Mouse (Mus musculus): ENCODE measurements around the gene Bmp2. TPM values are rescaled to one million over a fixed set of nuclear protein-coding genes. Genes with fewer than 3 reads are reported as not detected.

The Bmp2 gene
- total and polyA plus RNA-seq, 3 experiments: 0.05 TPM; not detected in 2

DNA sequence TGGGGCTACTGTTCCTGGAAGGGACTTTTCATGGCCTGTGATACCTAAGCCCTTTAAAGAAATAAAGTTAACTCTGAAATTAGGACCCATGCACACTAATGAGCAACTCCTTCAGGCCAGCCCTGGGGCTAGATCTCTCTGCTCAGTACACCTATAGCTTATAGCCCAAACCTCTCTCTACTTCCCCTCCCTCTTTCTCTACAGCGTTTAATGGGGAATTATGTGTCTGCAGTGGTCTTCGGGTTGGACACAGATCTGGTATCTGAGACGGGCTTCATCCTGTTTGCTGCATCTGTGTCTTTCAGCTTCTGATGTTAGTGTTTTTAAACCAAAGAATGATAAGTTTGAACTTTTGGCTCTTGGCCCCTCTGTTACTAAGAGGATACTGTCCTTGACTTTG is 18.9 kb upstream of the Bmp2 start:
- TF ChIP-seq TAL1 (conservative IDR thresholded peaks at IDR 0.05; ENCODE audit: low read depth, low read length): no peak
- no peak for TF ChIP-seq CTCF (IDR thresholded peaks at IDR 0.05; ENCODE audit: low read depth, low read length)
- no peak for TF ChIP-seq GATA2 (IDR thresholded peaks at IDR 0.05; ENCODE audit: borderline replicate concordance, low read depth, low read length)
- TF ChIP-seq GATA1 (IDR thresholded peaks at IDR 0.05; ENCODE audit: borderline replicate concordance, low read length): no peak
- TF ChIP-seq POLR2AphosphoS5 (IDR thresholded peaks at IDR 0.05; ENCODE audit: insufficient replicate concordance, low read depth, low read length): no peak
- H3K27me3 ChIP-seq (ENCODE audit: insufficient read depth, low read length): no peaks in the 10 kb centered on the region
- no peaks in the 10 kb centered on the region for H3K4me1 ChIP-seq (ENCODE audit: insufficient read depth, low read depth, low read length)
- H3K36me3 ChIP-seq (replicated peaks): no peaks in the 10 kb centered on the region
- no peak for ATAC-seq (ENCODE audit: extremely low read depth, insufficient number of reproducible peaks, low FRiP score, poor library complexity, severe bottlenecking)
- no peak for DNase-seq (ENCODE audit: low spot score)
- no peak overlapping the region for H3K4me3 ChIP-seq (ENCODE audit: low read depth, low read length)
- peaks cover 38% of the 10 kb centered on the region for H3K9me3 ChIP-seq (replicated peaks)

DNA sequence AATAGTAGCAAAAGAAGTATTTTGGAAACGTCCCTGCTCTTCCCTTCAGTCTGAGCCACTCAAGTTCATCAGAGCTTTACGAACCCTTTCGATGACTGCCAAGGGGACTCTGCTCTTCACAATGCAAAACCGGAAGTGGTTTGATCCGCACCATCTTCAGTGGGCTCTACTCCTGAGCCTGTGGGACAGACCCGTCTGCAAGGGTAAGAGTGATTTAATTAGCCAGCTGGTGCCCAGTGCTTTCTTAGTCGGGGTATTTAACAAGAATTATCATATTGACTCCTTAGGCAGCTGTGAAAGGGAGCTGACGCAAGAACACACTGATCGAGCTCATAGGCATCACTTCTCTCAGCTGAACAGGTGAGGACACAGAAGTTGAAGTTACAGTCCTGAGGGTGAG is 16.5 kb upstream of the Bmp2 start:
- DNase-seq (ENCODE audit: low spot score) (no peak), ATAC-seq (ENCODE audit: extremely low read depth, insufficient number of reproducible peaks, low FRiP score, poor library complexity, severe bottlenecking) (no peak)
- Histone ChIP-seq H3K4me1 (ENCODE audit: insufficient read depth, low read depth, low read length) (no peaks in the 10 kb centered on the region), H3K4me3 (ENCODE audit: low read depth, low read length) (no peak overlapping the region), H3K36me3 (replicated peaks) (no peaks in the 10 kb centered on the region), H3K27me3 (ENCODE audit: insufficient read depth, low read length) (no peaks in the 10 kb centered on the region), H3K9me3 (replicated peaks) (peaks cover 40% of the 10 kb centered on the region)
- TF ChIP-seq POLR2AphosphoS5 (IDR thresholded peaks at IDR 0.05; ENCODE audit: insufficient replicate concordance, low read depth, low read length) (no peak), TAL1 (conservative IDR thresholded peaks at IDR 0.05; ENCODE audit: low read depth, low read length) (no peak), GATA1 (IDR thresholded peaks at IDR 0.05; ENCODE audit: borderline replicate concordance, low read length) (no peak), GATA2 (IDR thresholded peaks at IDR 0.05; ENCODE audit: borderline replicate concordance, low read depth, low read length) (no peak), CTCF (IDR thresholded peaks at IDR 0.05; ENCODE audit: low read depth, low read length) (no peak)

DNA sequence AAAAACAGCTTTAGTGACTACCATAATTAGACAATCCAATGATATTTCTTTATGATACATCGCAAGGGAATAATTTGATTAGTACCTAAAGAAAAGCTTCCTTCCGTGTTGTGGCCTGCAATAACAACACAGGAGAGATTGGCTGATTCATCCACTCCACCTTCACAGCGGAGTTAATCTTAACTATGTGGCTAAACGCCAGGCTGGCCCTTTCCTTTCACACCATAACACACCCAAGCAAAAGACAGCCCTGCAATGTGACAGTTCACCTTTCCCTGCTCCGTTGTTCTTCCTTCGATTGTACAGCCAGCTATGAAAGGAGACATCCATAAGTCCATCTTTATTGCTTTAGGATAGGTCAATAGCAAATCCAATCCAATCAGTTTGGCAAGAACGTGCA is 15.1 kb upstream of the Bmp2 start:
- Histone ChIP-seq H3K9me3 (replicated peaks) (peaks cover 40% of the 10 kb centered on the region), H3K4me1 (ENCODE audit: insufficient read depth, low read depth, low read length) (no peaks in the 10 kb centered on the region), H3K27me3 (ENCODE audit: insufficient read depth, low read length) (no peaks in the 10 kb centered on the region), H3K4me3 (ENCODE audit: low read depth, low read length) (no peak overlapping the region), H3K36me3 (replicated peaks) (no peaks in the 10 kb centered on the region)
- ATAC-seq (ENCODE audit: extremely low read depth, insufficient number of reproducible peaks, low FRiP score, poor library complexity, severe bottlenecking) (no peak), DNase-seq (ENCODE audit: low spot score) (no peak)
- no peak for TF ChIP-seq POLR2AphosphoS5 (IDR thresholded peaks at IDR 0.05; ENCODE audit: insufficient replicate concordance, low read depth, low read length)
- TF ChIP-seq GATA1 (IDR thresholded peaks at IDR 0.05; ENCODE audit: borderline replicate concordance, low read length): no peak
- no peak for TF ChIP-seq GATA2 (IDR thresholded peaks at IDR 0.05; ENCODE audit: borderline replicate concordance, low read depth, low read length)
- no peak for TF ChIP-seq CTCF (IDR thresholded peaks at IDR 0.05; ENCODE audit: low read depth, low read length)
- TF ChIP-seq TAL1 (conservative IDR thresholded peaks at IDR 0.05; ENCODE audit: low read depth, low read length): no peak

DNA sequence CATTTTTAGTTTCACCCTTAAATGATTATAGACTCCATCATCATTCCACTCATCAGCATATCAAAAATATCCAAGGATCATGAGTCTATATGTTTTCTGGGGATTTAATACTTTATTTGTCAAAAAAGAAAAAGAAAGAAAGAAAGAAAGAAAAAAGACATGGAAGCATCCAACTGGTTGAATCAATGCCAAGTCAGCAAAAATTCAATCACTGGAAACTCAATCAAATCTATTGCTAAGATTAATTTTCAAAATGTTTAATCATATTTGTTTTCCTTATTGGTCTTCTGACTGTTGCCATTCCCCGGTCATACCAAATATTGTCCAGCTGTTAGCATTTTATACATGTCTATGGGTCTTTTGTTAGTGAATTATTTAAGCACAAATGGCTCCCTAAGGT is 11.3 kb upstream of the Bmp2 start:
- H3K4me1 ChIP-seq (ENCODE audit: insufficient read depth, low read depth, low read length): no peaks in the 10 kb centered on the region
- no peaks in the 10 kb centered on the region for H3K27me3 ChIP-seq (ENCODE audit: insufficient read depth, low read length)
- DNase-seq (ENCODE audit: low spot score): no peak
- H3K4me3 ChIP-seq (ENCODE audit: low read depth, low read length): no peak overlapping the region
- no peak for ATAC-seq (ENCODE audit: extremely low read depth, insufficient number of reproducible peaks, low FRiP score, poor library complexity, severe bottlenecking)
- peaks cover 20% of the 10 kb centered on the region for H3K9me3 ChIP-seq (replicated peaks)
- H3K36me3 ChIP-seq (replicated peaks): no peaks in the 10 kb centered on the region
- TF ChIP-seq GATA2 (IDR thresholded peaks at IDR 0.05; ENCODE audit: borderline replicate concordance, low read depth, low read length) (no peak), GATA1 (IDR thresholded peaks at IDR 0.05; ENCODE audit: borderline replicate concordance, low read length) (no peak), CTCF (IDR thresholded peaks at IDR 0.05; ENCODE audit: low read depth, low read length) (no peak), TAL1 (conservative IDR thresholded peaks at IDR 0.05; ENCODE audit: low read depth, low read length) (no peak), POLR2AphosphoS5 (IDR thresholded peaks at IDR 0.05; ENCODE audit: insufficient replicate concordance, low read depth, low read length) (no peak)

DNA sequence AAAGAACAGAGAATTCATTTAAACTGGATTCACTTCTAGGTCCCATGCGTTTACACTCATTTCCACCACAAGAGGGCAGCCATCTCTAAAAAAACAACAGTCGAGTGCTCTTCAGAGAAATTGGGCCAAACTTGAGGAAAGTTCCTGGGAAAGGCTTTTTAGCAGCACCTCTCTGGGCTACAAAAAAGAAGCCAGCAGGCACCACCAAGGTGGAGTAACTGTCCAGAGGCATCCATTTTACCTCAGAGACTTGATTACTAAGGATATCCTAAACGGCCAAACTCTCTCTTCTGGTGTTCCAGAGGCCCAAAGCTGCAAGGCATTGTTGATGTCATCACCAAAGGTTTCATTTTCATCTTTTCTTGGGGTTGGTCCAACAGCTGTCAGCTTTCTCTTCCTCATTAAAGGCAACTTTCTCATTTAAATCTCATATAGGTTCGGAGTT is 1.7 kb upstream of the Bmp2 start:
- ATAC-seq (ENCODE audit: extremely low read depth, insufficient number of reproducible peaks, low FRiP score, poor library complexity, severe bottlenecking): no peak

DNA sequence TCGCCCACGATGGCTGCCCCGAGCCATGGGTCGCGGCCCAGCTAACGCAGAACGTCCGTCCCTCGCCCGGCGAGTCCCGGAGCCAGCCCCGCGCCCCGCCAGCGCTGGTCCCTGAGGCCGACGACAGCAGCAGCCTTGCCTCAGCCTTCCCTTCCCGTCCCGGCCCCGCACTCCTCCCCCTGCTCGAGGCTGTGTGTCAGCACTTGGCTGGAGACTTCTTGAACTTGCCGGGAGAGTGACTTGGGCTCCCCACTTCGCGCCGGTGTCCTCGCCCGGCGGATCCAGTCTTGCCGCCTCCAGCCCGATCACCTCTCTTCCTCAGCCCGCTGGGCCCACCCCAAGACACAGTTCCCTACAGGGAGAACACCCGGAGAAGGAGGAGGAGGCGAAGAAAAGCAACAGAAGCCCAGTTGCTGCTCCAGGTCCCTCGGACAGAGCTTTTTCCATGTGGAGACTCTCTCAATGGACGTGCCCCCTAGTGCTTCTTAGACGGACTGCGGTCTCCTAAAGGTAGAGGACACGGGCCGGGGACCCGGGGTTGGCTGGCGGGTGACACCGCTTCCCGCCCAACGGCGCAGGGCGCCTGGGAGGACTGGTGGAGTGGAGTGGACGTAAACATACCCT is 995 bp downstream of the Bmp2 start:
- DNase-seq (ENCODE audit: low spot score) (no peak), ATAC-seq (ENCODE audit: extremely low read depth, insufficient number of reproducible peaks, low FRiP score, poor library complexity, severe bottlenecking) (no peak)
- Histone ChIP-seq H3K4me1 (ENCODE audit: insufficient read depth, low read depth, low read length) (no peaks in the 10 kb centered on the region), H3K9me3 (replicated peaks) (peaks cover 37% of the 10 kb centered on the region), H3K27me3 (ENCODE audit: insufficient read depth, low read length) (no peaks in the 10 kb centered on the region), H3K4me3 (ENCODE audit: low read depth, low read length) (no peak overlapping the region; the same call in 1 of the 2 replicates), H3K36me3 (replicated peaks) (no peaks in the 10 kb centered on the region)
- TF ChIP-seq CTCF (IDR thresholded peaks at IDR 0.05; ENCODE audit: low read depth, low read length) (no peak), GATA2 (IDR thresholded peaks at IDR 0.05; ENCODE audit: borderline replicate concordance, low read depth, low read length) (no peak), GATA1 (IDR thresholded peaks at IDR 0.05; ENCODE audit: borderline replicate concordance, low read length) (no peak), TAL1 (conservative IDR thresholded peaks at IDR 0.05; ENCODE audit: low read depth, low read length) (no peak), POLR2AphosphoS5 (IDR thresholded peaks at IDR 0.05; ENCODE audit: insufficient replicate concordance, low read depth, low read length) (no peak)

More for the DNA sequence above, 1.7 kb upstream of the Bmp2 start:
- DNase-seq (ENCODE audit: low spot score): no peak
- H3K4me3 ChIP-seq (ENCODE audit: low read depth, low read length): no peak overlapping the region
- peaks cover 44% of the 10 kb centered on the region for H3K9me3 ChIP-seq (replicated peaks)
- H3K27me3 ChIP-seq (ENCODE audit: insufficient read depth, low read length): no peaks in the 10 kb centered on the region
- H3K4me1 ChIP-seq (ENCODE audit: insufficient read depth, low read depth, low read length): no peaks in the 10 kb centered on the region
- no peaks in the 10 kb centered on the region for H3K36me3 ChIP-seq (replicated peaks)
- TF ChIP-seq GATA1 (IDR thresholded peaks at IDR 0.05; ENCODE audit: borderline replicate concordance, low read length): no peak
- no peak for TF ChIP-seq GATA2 (IDR thresholded peaks at IDR 0.05; ENCODE audit: borderline replicate concordance, low read depth, low read length)
- no peak for TF ChIP-seq POLR2AphosphoS5 (IDR thresholded peaks at IDR 0.05; ENCODE audit: insufficient replicate concordance, low read depth, low read length)
- TF ChIP-seq CTCF (IDR thresholded peaks at IDR 0.05; ENCODE audit: low read depth, low read length): no peak
- TF ChIP-seq TAL1 (conservative IDR thresholded peaks at IDR 0.05; ENCODE audit: low read depth, low read length): no peak

Data from G1E (cell line).